Mouse (Mus musculus) stomach, postnatal 0 days (tissue): ENCODE data around the gene Gzmn. TPM values are rescaled to one million over a fixed set of nuclear protein-coding genes. Genes with fewer than 3 reads are reported as not detected.
A peak's percentile ranks its signal among the peaks of the same experiment; 100 is the strongest.
"Not testable (repeated sequence)": the region's sequence is repeated elsewhere in the genome, so short reads cannot be mapped to it uniquely, and the experiment has no call there.

Experiments
- ATAC-seq: fragments of 200-750 bp; cut with Nextera tagmentation; 2 replicates; pipeline ENCODE4 v1.8.0; 2017; ENCODE audit not compliant: low FRiP score, low TSS enrichment
- DNase-seq: peaks from one replicate; pipeline ENCODE4 v3.0.0-alpha.2; 2016; ENCODE audit warnings: low spot score
- H3K27ac ChIP-seq: fragments of 300-500 bp; sonication (generic); replicated peaks from 2 replicates; pipeline ENCODE4 v1.5.1; 2014; ENCODE audit warnings: mild to moderate bottlenecking, control low read depth
- H3K27me3 ChIP-seq: fragments of 300-500 bp; sonication (generic); 2 replicates; pipeline ENCODE4 v1.6.1; 2014; ENCODE audit warnings: low read length; ENCODE audit not compliant: control insufficient read depth, insufficient read depth
- H3K36me3 ChIP-seq: fragments of 300-500 bp; sonication (generic); 2 replicates; pipeline ENCODE4 v1.6.1; 2014; ENCODE audit warnings: low read length, mixed read lengths; ENCODE audit not compliant: control insufficient read depth, insufficient read depth
- H3K4me1 ChIP-seq: fragments of 300-500 bp; sonication (generic); replicated peaks from 2 replicates; pipeline ENCODE4 v1.6.1; 2014; ENCODE audit warnings: antibody characterized with exemption; ENCODE audit not compliant: control insufficient read depth, insufficient read depth
- H3K4me2 ChIP-seq: fragments of 300-500 bp; sonication (generic); replicated peaks from 2 replicates; pipeline ENCODE4 v1.6.1; 2014; ENCODE audit warnings: low read depth, mild to moderate bottlenecking, control low read depth, moderate library complexity
- H3K4me3 ChIP-seq: fragments of 300-500 bp; sonication (generic); 2 replicates; pipeline ENCODE4 v1.5.1; 2014; ENCODE audit warnings: low read depth, low read length, control low read depth
- H3K9ac ChIP-seq: fragments of 300-500 bp; sonication (generic); 2 replicates; pipeline ENCODE4 v1.6.1; 2014; ENCODE audit warnings: mild to moderate bottlenecking, low read length, control low read depth, mixed read lengths
- H3K9me3 ChIP-seq: fragments of 300-500 bp; sonication (generic); 2 replicates; pipeline ENCODE4 v1.6.1; 2016; ENCODE audit warnings: low read length; ENCODE audit not compliant: control insufficient read depth
- CTCF ChIP-seq: IDR thresholded peaks from 2 replicates; pipeline ENCODE4 v1.5.1; 2016; ENCODE audit warnings: antibody characterized with exemption, low read depth, mild to moderate bottlenecking, moderate library complexity
- EP300 ChIP-seq: optimal IDR thresholded peaks from 2 replicates; pipeline ENCODE3; 2016; ENCODE audit warnings: antibody characterized with exemption
- WGBS: fragments of 180-500 bp; shearing (Covaris S2); extraction: QIAGEN DNeasy Blood & Tissue Kit; methylation state at CpG from one replicate; pipeline ENCODE4 v1.1.7; 2014; 5-methylcytosine and 5-hydroxymethylcytosine counted together
- polyA plus RNA-seq: library from polyadenylated mRNA; unstranded; fragments of >200 nt; fragmentation: Nextera tagmentation; extraction: Ambion mirVana; gene quantifications from 2 replicates; pipeline ENCODE4 v1.2.1, GENCODE M21; 2015

The Gzmn gene
- polyA plus RNA-seq, result not detected in 2 replicates

DNA sequence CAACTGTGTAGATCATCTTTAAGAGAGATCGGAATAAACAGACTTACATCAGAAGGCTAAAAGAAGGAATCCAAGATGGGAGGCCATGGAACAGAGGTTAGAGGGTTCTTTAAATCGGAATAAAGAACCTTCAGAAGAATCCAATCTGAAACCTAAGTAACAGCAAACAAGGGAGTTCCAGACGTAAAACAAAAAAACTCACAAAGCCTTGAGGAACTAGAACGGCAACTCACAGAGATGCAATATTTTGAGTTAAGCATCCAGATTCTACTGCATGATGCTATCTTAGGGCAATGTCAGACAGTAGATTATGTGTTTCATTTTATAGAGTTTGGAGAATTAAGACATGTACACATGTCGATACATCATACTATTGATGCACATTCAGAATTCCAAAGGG lies at the start of gene Gzmn:
Gene Gzmn (minus strand): TSS at position 101 of the 400 bp plus-strand sequence.
- Histone ChIP-seq H3K27me3 (no peaks in the 10 kb centered on the region), H3K9me3 (no peaks in the 10 kb centered on the region), H3K4me2 (no peak within 1 kb of the TSS), H3K4me1 (no peaks in the 10 kb centered on the region), H3K36me3 (no peaks in the 10 kb centered on the region), H3K27ac (no peak within 1 kb of the TSS), H3K4me3 (no peak within 1 kb of the TSS), H3K9ac (no peak within 1 kb of the TSS)
- TF ChIP-seq CTCF (no peak), EP300 (no peak)
- 84% methylated on average over 5 of the region's 5 CpGs for WGBS
- ATAC-seq (no peak), DNase-seq (no peak)

- ATAC-seq, result no peak
Observed at GRCm38 (mm10) chr14:56211317-56211716, 36.9 kb upstream of the Gzmn start, which contains the start of gene Gzmf. Gene Gzmf, minus strand, starts transcription at chr14:56211417.

GRCm38 (mm10) chr14:56205613-56206012 lies 31.2 kb upstream of the Gzmn start:
- H3K4me1 ChIP-seq, result no peaks in the 10 kb centered on the region
- no peak overlapping the region for H3K27ac ChIP-seq
- H3K4me3 ChIP-seq, result no peak overlapping the region
- H3K4me2 ChIP-seq, result no peak overlapping the region
- no peaks in the 10 kb centered on the region for H3K36me3 ChIP-seq
- H3K9ac ChIP-seq, result no peak overlapping the region
- 71% methylated on average over 1 of the region's 1 CpGs for WGBS
- no peaks in the 10 kb centered on the region for H3K27me3 ChIP-seq
- no peak for DNase-seq
- TF ChIP-seq EP300 (no peak), CTCF (no peak)
- ATAC-seq, result no peak
- no peaks in the 10 kb centered on the region for H3K9me3 ChIP-seq

More at GRCm38 (mm10) chr14:56211317-56211716, 36.9 kb upstream of the Gzmn start, which contains the start of gene Gzmf:
- WGBS, result 88% methylated on average over 4 of the region's 4 CpGs
- Histone ChIP-seq H3K4me3 (no peak within 1 kb of the TSS), H3K36me3 (no peaks in the 10 kb centered on the region), H3K27me3 (no peaks in the 10 kb centered on the region), H3K4me1 (no peaks in the 10 kb centered on the region), H3K9me3 (no peaks in the 10 kb centered on the region), H3K27ac (no peak within 1 kb of the TSS), H3K9ac (no peak within 1 kb of the TSS), H3K4me2 (no peak within 1 kb of the TSS)
- DNase-seq, result no peak
- TF ChIP-seq CTCF (no peak), EP300 (no peak)

DNA sequence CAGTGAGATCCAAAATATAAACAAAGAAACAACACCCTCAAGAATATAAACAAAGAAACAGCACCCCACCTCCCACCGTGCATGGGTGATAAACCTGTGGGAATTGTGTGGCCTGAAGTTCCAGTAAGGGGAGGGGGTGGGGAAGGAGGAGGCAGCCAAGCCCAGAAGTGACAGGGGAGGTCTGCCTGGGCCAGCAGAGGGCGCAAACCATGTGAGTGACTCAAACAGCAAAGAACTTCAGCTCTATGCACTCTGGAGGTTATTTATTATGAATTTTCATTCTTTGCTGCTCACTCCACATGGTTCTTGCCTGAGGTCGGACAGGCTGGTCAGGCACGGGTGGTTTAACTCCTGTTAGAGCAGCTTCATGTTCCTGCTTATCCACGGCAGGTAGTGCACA lies 30.6 kb upstream of the Gzmn start:
- peak; percentile 73 for TF ChIP-seq CTCF
- 32% methylated on average over 5 of the region's 5 CpGs for WGBS
- H3K27ac ChIP-seq, H3K36me3 ChIP-seq, H3K27me3 ChIP-seq, H3K9me3 ChIP-seq, H3K4me1 ChIP-seq, H3K4me3 ChIP-seq, ATAC-seq, H3K9ac ChIP-seq, H3K4me2 ChIP-seq: not testable (repeated sequence)
- DNase-seq, result peak; percentile 75

GRCm38 (mm10) chr14:56203975-56204374 lies 29.6 kb upstream of the Gzmn start:
- H3K4me3 ChIP-seq, result no peak overlapping the region
- no peaks in the 10 kb centered on the region for H3K4me1 ChIP-seq
- H3K4me2 ChIP-seq, result no peak overlapping the region
- 1% methylated on average over 2 of the region's 2 CpGs for WGBS
- ATAC-seq, result no peak
- no peak overlapping the region for H3K27ac ChIP-seq
- H3K36me3 ChIP-seq, result no peaks in the 10 kb centered on the region
- H3K9ac ChIP-seq, result no peak overlapping the region
- TF ChIP-seq CTCF, result peak; percentile 95
- TF ChIP-seq EP300, result no peak
- H3K9me3 ChIP-seq, result no peaks in the 10 kb centered on the region
- DNase-seq, result peak; percentile 71
- no peaks in the 10 kb centered on the region for H3K27me3 ChIP-seq

- Histone ChIP-seq H3K4me1 (no peaks in the 10 kb centered on the region), H3K9me3 (no peaks in the 10 kb centered on the region), H3K27ac (no peak overlapping the region), H3K27me3 (no peaks in the 10 kb centered on the region), H3K36me3 (no peaks in the 10 kb centered on the region), H3K4me2 (no peak overlapping the region), H3K4me3 (no peak overlapping the region), H3K9ac (no peak overlapping the region)
- peak; percentile 16 for DNase-seq
- TF ChIP-seq EP300 (no peak), CTCF (peak; percentile 42; the same call in 1 of the 2 replicates)
- 52% methylated on average over 6 of the region's 6 CpGs for WGBS
- no peak for ATAC-seq
Observed at GRCm38 (mm10) chr14:56186946-56187345, 12.5 kb upstream of the Gzmn start.
